Mouse (Mus musculus): ENCODE results near the gene Fam92b. TPM values are rescaled to one million over a fixed set of nuclear protein-coding genes. Genes with fewer than 3 reads are reported as not detected.

Fam92b gene
- polyA plus RNA-seq, 1 experiment from 2014 or later = 0.27 TPM

DNA sequence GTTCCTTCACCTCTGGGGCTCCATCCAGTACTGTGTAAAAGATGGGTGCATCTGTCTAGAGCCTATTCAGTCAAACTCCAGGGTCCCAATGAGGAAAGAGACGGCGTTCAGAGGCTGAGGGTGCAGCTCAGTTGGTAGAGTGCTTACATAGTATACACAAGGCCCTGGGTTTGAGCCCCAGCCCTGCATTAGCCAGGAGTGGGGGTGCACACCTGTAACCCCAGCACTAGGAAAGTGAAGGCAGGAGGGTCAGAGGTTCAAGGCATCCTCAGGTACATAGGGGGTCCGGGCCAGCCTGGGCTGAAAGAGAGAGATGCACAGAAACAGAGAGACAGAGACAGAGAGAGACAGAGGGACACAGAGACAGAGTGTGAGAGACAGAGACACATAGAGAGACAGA is 36.0 kb upstream of the Fam92b start:
- no peak overlapping the region for H3K27ac ChIP-seq (replicated peaks; ENCODE audit: low read depth, low read length)
- peaks cover 52% of the 10 kb centered on the region for H3K4me1 ChIP-seq (ENCODE audit: control insufficient read depth, insufficient read depth, low read length)
- no peak overlapping the region for H3K4me3 ChIP-seq (ENCODE audit: low read depth, low read length)
- H3K36me3 ChIP-seq (ENCODE audit: control insufficient read depth, insufficient read depth, low read length) = no peaks in the 10 kb centered on the region
- H3K9ac ChIP-seq (ENCODE audit: low read length) = no peak overlapping the region
- no peaks in the 10 kb centered on the region for H3K27me3 ChIP-seq (ENCODE audit: control insufficient read depth, insufficient read depth, low read length)
- H3K9me3 ChIP-seq (ENCODE audit: control insufficient read depth, low read length) = no peaks in the 10 kb centered on the region
- DNase-seq (ENCODE audit: low spot score) (no peak), ATAC-seq (ENCODE audit: insufficient number of reproducible peaks, low FRiP score, low TSS enrichment, low read depth) (no peak)
- H3K4me2 ChIP-seq (ENCODE audit: low read depth, severe bottlenecking) = no peak overlapping the region
- 90% methylated on average over 3 of the region's 3 CpGs for WGBS

- DNase-seq (ENCODE audit: low spot score) (no peak), ATAC-seq (ENCODE audit: insufficient number of reproducible peaks, low FRiP score, low TSS enrichment, low read depth) (no peak)
- Histone ChIP-seq H3K4me1 (ENCODE audit: control insufficient read depth, insufficient read depth, low read length) (peaks cover 52% of the 10 kb centered on the region), H3K4me2 (ENCODE audit: low read depth, severe bottlenecking) (no peak overlapping the region), H3K27ac (replicated peaks; ENCODE audit: low read depth, low read length) (no peak overlapping the region), H3K4me3 (ENCODE audit: low read depth, low read length) (no peak overlapping the region), H3K27me3 (ENCODE audit: control insufficient read depth, insufficient read depth, low read length) (no peaks in the 10 kb centered on the region), H3K36me3 (ENCODE audit: control insufficient read depth, insufficient read depth, low read length) (no peaks in the 10 kb centered on the region), H3K9me3 (ENCODE audit: control insufficient read depth, low read length) (no peaks in the 10 kb centered on the region), H3K9ac (ENCODE audit: low read length) (no peak overlapping the region)
- WGBS = 83% methylated on average over 7 of the region's 7 CpGs
Measured at GRCm38 (mm10) chr8:120212596-120212995, 35.3 kb upstream of the Fam92b start.

DNA sequence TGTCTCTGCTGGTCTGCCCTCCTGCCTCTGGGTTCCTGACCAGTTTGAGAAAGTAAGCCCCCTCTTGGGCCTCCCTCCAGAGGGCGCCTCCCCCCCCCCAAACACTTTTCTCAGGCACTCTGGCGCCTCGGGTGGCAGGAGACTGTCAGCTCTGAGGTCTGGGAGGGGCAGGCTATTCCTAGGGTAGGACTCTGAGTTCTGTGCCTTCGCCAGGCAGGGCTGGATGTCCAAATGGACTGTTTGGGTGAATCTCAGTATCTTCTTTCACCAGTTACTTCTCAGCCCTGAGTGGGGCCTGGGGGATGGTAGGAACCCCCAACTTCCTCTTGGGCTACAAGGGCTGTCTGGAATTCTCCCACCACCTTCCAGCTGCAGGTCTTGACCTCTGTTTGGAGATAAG is 34.1 kb upstream of the Fam92b start:
- H3K27me3 ChIP-seq (ENCODE audit: control insufficient read depth, insufficient read depth, low read length) = no peaks in the 10 kb centered on the region
- H3K9ac ChIP-seq (ENCODE audit: low read length) = no peak overlapping the region
- no peak overlapping the region for H3K27ac ChIP-seq (replicated peaks; ENCODE audit: low read depth, low read length)
- ATAC-seq (ENCODE audit: insufficient number of reproducible peaks, low FRiP score, low TSS enrichment, low read depth) (no peak), DNase-seq (ENCODE audit: low spot score) (peak; percentile 59)
- no peaks in the 10 kb centered on the region for H3K36me3 ChIP-seq (ENCODE audit: control insufficient read depth, insufficient read depth, low read length)
- H3K9me3 ChIP-seq (ENCODE audit: control insufficient read depth, low read length) = no peaks in the 10 kb centered on the region
- 10% methylated on average over 4 of the region's 4 CpGs for WGBS
- no peak overlapping the region for H3K4me2 ChIP-seq (ENCODE audit: low read depth, severe bottlenecking)
- no peak overlapping the region for H3K4me3 ChIP-seq (ENCODE audit: low read depth, low read length)
- H3K4me1 ChIP-seq (ENCODE audit: control insufficient read depth, insufficient read depth, low read length) = peaks cover 41% of the 10 kb centered on the region

DNA sequence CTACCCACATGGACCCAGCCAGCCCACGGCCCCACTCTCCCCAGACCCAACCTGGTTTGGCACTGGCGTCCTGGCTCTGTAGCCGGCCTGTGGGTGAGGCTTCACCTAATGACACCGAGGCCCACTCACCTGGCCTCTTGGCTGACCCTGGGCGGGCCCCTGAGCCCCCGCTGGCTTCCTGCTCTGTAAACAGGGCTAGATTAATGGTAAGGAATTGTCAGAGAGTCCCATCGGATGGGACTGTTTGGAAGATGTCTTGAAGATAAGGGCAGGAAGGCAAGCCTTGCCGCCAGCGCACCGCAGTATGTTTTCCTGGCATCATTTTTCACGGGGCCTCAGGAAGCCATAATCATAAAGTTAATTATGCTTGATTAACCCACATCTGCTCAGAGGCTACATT is 30.8 kb upstream of the Fam92b start:
- DNase-seq (ENCODE audit: low spot score) (no peak), ATAC-seq (ENCODE audit: insufficient number of reproducible peaks, low FRiP score, low TSS enrichment, low read depth) (no peak)
- Histone ChIP-seq H3K9me3 (ENCODE audit: control insufficient read depth, low read length) (no peaks in the 10 kb centered on the region), H3K36me3 (ENCODE audit: control insufficient read depth, insufficient read depth, low read length) (no peaks in the 10 kb centered on the region), H3K4me3 (ENCODE audit: low read depth, low read length) (no peak overlapping the region), H3K27me3 (ENCODE audit: control insufficient read depth, insufficient read depth, low read length) (no peaks in the 10 kb centered on the region), H3K4me2 (ENCODE audit: low read depth, severe bottlenecking) (no peak overlapping the region), H3K4me1 (ENCODE audit: control insufficient read depth, insufficient read depth, low read length) (peaks cover 26% of the 10 kb centered on the region), H3K27ac (replicated peaks; ENCODE audit: low read depth, low read length) (no peak overlapping the region), H3K9ac (ENCODE audit: low read length) (peak overlapping the region; percentile 22)
- whole genome bisulfite sequencing = 42% methylated on average over 11 of the region's 11 CpGs

GRCm38 (mm10) chr8:120207364-120207763 is 30.1 kb upstream of the Fam92b start:
- Histone ChIP-seq H3K27me3 (ENCODE audit: control insufficient read depth, insufficient read depth, low read length) (no peaks in the 10 kb centered on the region), H3K9ac (ENCODE audit: low read length) (no peak overlapping the region), H3K9me3 (ENCODE audit: control insufficient read depth, low read length) (no peaks in the 10 kb centered on the region), H3K4me1 (ENCODE audit: control insufficient read depth, insufficient read depth, low read length) (peaks cover 28% of the 10 kb centered on the region), H3K36me3 (ENCODE audit: control insufficient read depth, insufficient read depth, low read length) (no peaks in the 10 kb centered on the region), H3K4me3 (ENCODE audit: low read depth, low read length) (no peak overlapping the region), H3K27ac (replicated peaks; ENCODE audit: low read depth, low read length) (no peak overlapping the region), H3K4me2 (ENCODE audit: low read depth, severe bottlenecking) (no peak overlapping the region)
- no peak for DNase-seq (ENCODE audit: low spot score)
- 87% methylated on average over 8 of the region's 8 CpGs for WGBS
- ATAC-seq (ENCODE audit: insufficient number of reproducible peaks, low FRiP score, low TSS enrichment, low read depth) = no peak

DNA sequence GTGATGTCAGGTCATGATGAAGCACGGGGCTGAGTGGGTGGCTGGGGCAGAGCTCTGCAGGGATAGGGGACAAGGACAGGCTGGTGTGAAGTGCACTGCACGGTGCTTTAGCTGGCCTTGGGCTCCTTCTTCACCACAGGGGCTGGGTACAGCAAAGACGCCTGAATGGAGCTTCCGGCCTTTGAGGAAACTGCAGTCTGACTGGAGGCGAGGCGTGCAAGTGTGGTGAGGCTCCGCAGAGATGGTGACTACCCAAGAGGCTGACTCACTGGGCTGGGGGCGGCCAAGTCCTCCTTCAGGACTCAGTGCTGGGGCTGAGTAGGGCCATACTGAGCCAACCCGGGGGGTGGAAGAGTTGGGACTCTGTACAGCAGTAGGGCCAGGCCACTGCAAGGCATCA is 28.6 kb upstream of the Fam92b start:
- WGBS = 85% methylated on average over 9 of the region's 9 CpGs
- DNase-seq (ENCODE audit: low spot score) = no peak
- H3K36me3 ChIP-seq (ENCODE audit: control insufficient read depth, insufficient read depth, low read length) = no peaks in the 10 kb centered on the region
- ATAC-seq (ENCODE audit: insufficient number of reproducible peaks, low FRiP score, low TSS enrichment, low read depth) = no peak
- peaks cover 19% of the 10 kb centered on the region for H3K4me1 ChIP-seq (ENCODE audit: control insufficient read depth, insufficient read depth, low read length)
- no peak overlapping the region for H3K9ac ChIP-seq (ENCODE audit: low read length)
- no peak overlapping the region for H3K4me3 ChIP-seq (ENCODE audit: low read depth, low read length)
- H3K27ac ChIP-seq (replicated peaks; ENCODE audit: low read depth, low read length) = no peak overlapping the region
- H3K4me2 ChIP-seq (ENCODE audit: low read depth, severe bottlenecking) = no peak overlapping the region
- no peaks in the 10 kb centered on the region for H3K9me3 ChIP-seq (ENCODE audit: control insufficient read depth, low read length)
- H3K27me3 ChIP-seq (ENCODE audit: control insufficient read depth, insufficient read depth, low read length) = no peaks in the 10 kb centered on the region

- Histone ChIP-seq H3K27ac (replicated peaks; ENCODE audit: low read depth, low read length) (no peak overlapping the region), H3K4me3 (ENCODE audit: low read depth, low read length) (no peak overlapping the region), H3K9me3 (ENCODE audit: control insufficient read depth, low read length) (peaks cover under 1% of the 10 kb centered on the region; the same call in 1 of the 2 replicates), H3K9ac (ENCODE audit: low read length) (peak overlapping the region; percentile 3; the same call in 1 of the 2 replicates), H3K27me3 (ENCODE audit: control insufficient read depth, insufficient read depth, low read length) (no peaks in the 10 kb centered on the region), H3K4me1 (ENCODE audit: control insufficient read depth, insufficient read depth, low read length) (peaks cover 9% of the 10 kb centered on the region), H3K4me2 (ENCODE audit: low read depth, severe bottlenecking) (no peak overlapping the region), H3K36me3 (ENCODE audit: control insufficient read depth, insufficient read depth, low read length) (no peaks in the 10 kb centered on the region)
- WGBS = 66% methylated on average over 7 of the region's 7 CpGs
- DNase-seq (ENCODE audit: low spot score) (no peak), ATAC-seq (ENCODE audit: insufficient number of reproducible peaks, low FRiP score, low TSS enrichment, low read depth) (no peak)
Measured at GRCm38 (mm10) chr8:120204736-120205360, 27.6 kb upstream of the Fam92b start.

GRCm38 (mm10) chr8:120202546-120202945 is 25.3 kb upstream of the Fam92b start:
- DNase-seq (ENCODE audit: low spot score) (no peak), ATAC-seq (ENCODE audit: insufficient number of reproducible peaks, low FRiP score, low TSS enrichment, low read depth) (no peak)
- H3K4me2 ChIP-seq (ENCODE audit: low read depth, severe bottlenecking) = no peak overlapping the region
- peaks cover 4% of the 10 kb centered on the region; the same call in 1 of the 2 replicates for H3K9me3 ChIP-seq (ENCODE audit: control insufficient read depth, low read length)
- no peak overlapping the region for H3K9ac ChIP-seq (ENCODE audit: low read length)
- 72% methylated on average over 3 of the region's 3 CpGs for WGBS
- H3K36me3 ChIP-seq (ENCODE audit: control insufficient read depth, insufficient read depth, low read length) = no peaks in the 10 kb centered on the region
- H3K4me1 ChIP-seq (ENCODE audit: control insufficient read depth, insufficient read depth, low read length) = 0 out of 2 replicates have a peak, but pooled peaks cover 2% of the 10 kb centered on the region
- no peaks in the 10 kb centered on the region for H3K27me3 ChIP-seq (ENCODE audit: control insufficient read depth, insufficient read depth, low read length)
- no peak overlapping the region for H3K27ac ChIP-seq (replicated peaks; ENCODE audit: low read depth, low read length)
- H3K4me3 ChIP-seq (ENCODE audit: low read depth, low read length) = no peak overlapping the region

DNA sequence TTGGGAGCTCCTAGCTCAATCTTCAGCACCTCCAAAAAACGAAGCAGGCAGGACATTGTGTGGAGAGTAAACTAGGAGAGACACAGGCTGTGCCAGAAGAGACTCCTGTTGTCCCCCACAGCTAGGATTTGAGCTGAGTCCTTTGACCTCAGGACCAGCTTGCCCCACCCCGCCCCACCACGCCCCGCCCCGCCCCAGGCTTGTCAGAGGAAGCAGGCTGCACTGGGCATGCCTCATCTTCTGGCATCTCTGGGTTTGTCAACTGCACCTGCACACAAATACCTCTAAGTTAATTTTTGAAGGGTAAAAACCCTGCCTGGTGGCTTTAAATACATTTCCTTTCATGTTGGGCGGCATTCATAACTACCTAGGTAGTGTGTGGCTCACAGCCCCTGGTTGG is 24.1 kb upstream of the Fam92b start:
- WGBS = 83% methylated on average over 6 of the region's 6 CpGs
- Histone ChIP-seq H3K4me1 (ENCODE audit: control insufficient read depth, insufficient read depth, low read length) (0 out of 2 replicates have a peak, but pooled peaks cover 2% of the 10 kb centered on the region), H3K4me3 (ENCODE audit: low read depth, low read length) (no peak overlapping the region), H3K9me3 (ENCODE audit: control insufficient read depth, low read length) (peaks cover 4% of the 10 kb centered on the region; the same call in 1 of the 2 replicates), H3K9ac (ENCODE audit: low read length) (no peak overlapping the region), H3K27me3 (ENCODE audit: control insufficient read depth, insufficient read depth, low read length) (no peaks in the 10 kb centered on the region), H3K27ac (replicated peaks; ENCODE audit: low read depth, low read length) (no peak overlapping the region), H3K4me2 (ENCODE audit: low read depth, severe bottlenecking) (no peak overlapping the region), H3K36me3 (ENCODE audit: control insufficient read depth, insufficient read depth, low read length) (no peaks in the 10 kb centered on the region)
- DNase-seq (ENCODE audit: low spot score) = no peak
- no peak for ATAC-seq (ENCODE audit: insufficient number of reproducible peaks, low FRiP score, low TSS enrichment, low read depth)

Data from limb, embryonic 11.5 days (tissue).